In the genomic region with DNA sequence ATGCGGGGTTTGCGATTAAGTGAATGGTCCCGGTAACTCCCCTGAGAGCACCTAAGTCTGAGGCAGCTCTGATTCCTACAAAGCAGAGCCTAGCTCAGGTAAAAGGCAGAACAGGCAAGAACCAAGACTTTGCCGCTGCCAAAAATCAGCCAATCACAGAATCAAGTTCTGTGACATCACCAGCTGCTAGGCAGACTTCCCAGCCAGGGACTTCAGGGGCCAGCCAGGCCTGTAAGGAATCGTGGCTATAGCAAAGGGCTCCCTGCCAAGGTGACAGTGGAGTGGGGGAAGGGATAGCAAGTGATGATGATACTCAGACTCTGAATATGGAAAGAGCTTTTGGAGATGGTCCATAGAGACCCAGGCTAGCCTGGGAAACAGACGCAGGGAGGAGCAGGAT, we compare ENCODE assay signal across 8 mouse cellular contexts. TPM values are rescaled to one million over a fixed set of nuclear protein-coding genes. Genes with fewer than 3 reads are reported as not detected.
DNase-seq lines count a peak whose midpoint lies in the region; ATAC-seq and TF ChIP-seq lines count a peak whose summit lies in the region.

No protein-coding gene starts in this region.

- no peak for TF ChIP-seq CTCF in gastrocnemius, adult 2 months (IDR thresholded peaks at IDR 0.05)
- TF ChIP-seq CTCF in lung, postnatal 0 days (IDR thresholded peaks at IDR 0.05): no peak

- peaks cover 26% of the 10 kb centered on the region for H3K4me1 ChIP-seq in hindbrain, embryonic 15.5 days (replicated peaks)
- H3K4me1 ChIP-seq in lung, postnatal 0 days (ENCODE audit: insufficient read depth, low read depth, low read length): peaks cover 14% of the 10 kb centered on the region

- no peak overlapping the region for H3K9ac ChIP-seq in hindbrain, embryonic 15.5 days
- no peak overlapping the region for H3K9ac ChIP-seq in lung, postnatal 0 days (replicated peaks; ENCODE audit: low read depth)

- no peaks in the 10 kb centered on the region for H3K9me3 ChIP-seq in hindbrain, embryonic 15.5 days
- H3K9me3 ChIP-seq in lung, postnatal 0 days (ENCODE audit: low read length): no peaks in the 10 kb centered on the region

- H3K27ac ChIP-seq in gastrocnemius, adult 2 months: peak overlapping the region; percentile 86
- H3K27ac ChIP-seq in hindbrain, embryonic 15.5 days (replicated peaks): no peak overlapping the region
- H3K27ac ChIP-seq in lung, postnatal 0 days (ENCODE audit: low read length): no peak overlapping the region

- peak overlapping the region; percentile 47 for H3K4me2 ChIP-seq in hindbrain, embryonic 15.5 days
- H3K4me2 ChIP-seq in lung, postnatal 0 days (replicated peaks; ENCODE audit: low read depth, low read length): no peak overlapping the region; the same call in 1 of the 2 replicates

- WGBS in hindbrain, embryonic 15.5 days: 12% methylated on average over 6 of the region's 6 CpGs
- WGBS in lung, postnatal 0 days: 14% methylated on average over 6 of the region's 6 CpGs

- DNase-seq in NIH3T3 (ENCODE audit: low read depth): peak; percentile 89
- DNase-seq in cerebellum, postnatal 25 days: peak; percentile 94
- DNase-seq in gastrocnemius, adult 2 months: peak; percentile 92
- peak; percentile 80 to 97 for DNase-seq in layer of hippocampus, postnatal 25 days (ENCODE audit: extremely low spot score in 1 of 2, low spot score in 1 of 2)
- DNase-seq in lung, postnatal 0 days (ENCODE audit: low spot score): peak; percentile 90
- DNase-seq in ovary, postnatal 14 days (ENCODE audit: low spot score): peak; percentile 92
- DNase-seq in thymus, postnatal 0 days (ENCODE audit: low spot score): peak; percentile 87

- intact Hi-C loops in gastrocnemius, adult 2 months (cut with DNase I): no loop called here

- peak overlapping the region; percentile 85 for H3K4me3 ChIP-seq in gastrocnemius, adult 2 months
- peak overlapping the region; percentile 18; the same call in 1 of the 2 replicates for H3K4me3 ChIP-seq in hindbrain, embryonic 15.5 days
- no peak overlapping the region for H3K4me3 ChIP-seq in lung, postnatal 0 days (ENCODE audit: low read depth, low read length)

- no peaks in the 10 kb centered on the region for H3K36me3 ChIP-seq in hindbrain, embryonic 15.5 days
- no peaks in the 10 kb centered on the region for H3K36me3 ChIP-seq in lung, postnatal 0 days (ENCODE audit: insufficient read depth, low read length)

- TF ChIP-seq EP300 in lung, postnatal 0 days (IDR thresholded peaks at IDR 0.05): no peak

- peaks cover 34% of the 10 kb centered on the region for H3K27me3 ChIP-seq in hindbrain, embryonic 15.5 days
- H3K27me3 ChIP-seq in lung, postnatal 0 days (replicated peaks; ENCODE audit: insufficient read depth, low read length): 0 out of 2 replicates have a peak, but pooled peaks cover 12% of the 10 kb centered on the region

- ATAC-seq in hindbrain, embryonic 15.5 days (ENCODE audit: low FRiP score, low read depth): peak; percentile 69; the same call in 1 of the 2 replicates
- ATAC-seq in lung, postnatal 0 days: peak; percentile 54

RNA-seq across cellular contexts. Expression of gene Tpm2, which starts 3.6 kb away (rescaled TPM):
- total RNA-seq in gastrocnemius, adult 2 months (2021): over 10,000 TPM in 1 of 2 experiments, 1,000 to 10,000 TPM in 1; 4,293 to 10,756 TPM
- 10.9 and 13.3 TPM in 2 replicates for polyA plus RNA-seq in hindbrain, embryonic 15.5 days (2015; fragmentation: Nextera tagmentation; extraction: Ambion mirVana)
- total RNA-seq in layer of hippocampus, postnatal 25 days (2021): 1 to 10 TPM; 5.1 to 5.8 TPM
- 84.8 and 89.0 TPM in 2 replicates for polyA plus RNA-seq in lung, postnatal 0 days (2015; fragmentation: Nextera tagmentation; extraction: Ambion mirVana)
- polyA plus RNA-seq in thymus, postnatal 0 days (2015; fragmentation: Nextera tagmentation; extraction: Ambion mirVana): 28.1 and 34.2 TPM in 2 replicates

RNA-seq across cellular contexts. Expression of gene Car9, which starts 13.2 kb away (rescaled TPM):
- 1 to 10 TPM; 3.7 to 4.8 TPM for total RNA-seq in gastrocnemius, adult 2 months (2021)
- 0.13 and 0.27 TPM in 2 replicates for polyA plus RNA-seq in hindbrain, embryonic 15.5 days (2015; fragmentation: Nextera tagmentation; extraction: Ambion mirVana)
- total RNA-seq in layer of hippocampus, postnatal 25 days (2021): under 1 TPM; 0.22 to 0.35 TPM
- polyA plus RNA-seq in lung, postnatal 0 days (2015; fragmentation: Nextera tagmentation; extraction: Ambion mirVana): 2.1 and 2.6 TPM in 2 replicates
- 1.6 TPM in 2 replicates for polyA plus RNA-seq in thymus, postnatal 0 days (2015; fragmentation: Nextera tagmentation; extraction: Ambion mirVana)

RNA-seq across cellular contexts. Expression of gene Arhgef39, which starts 20.5 kb away (rescaled TPM):
- not detected for total RNA-seq in gastrocnemius, adult 2 months (2021)
- polyA plus RNA-seq in hindbrain, embryonic 15.5 days (2015; fragmentation: Nextera tagmentation; extraction: Ambion mirVana): 8.1 and 8.5 TPM in 2 replicates
- total RNA-seq in layer of hippocampus, postnatal 25 days (2021): under 1 TPM; 0.27 to 0.70 TPM
- polyA plus RNA-seq in lung, postnatal 0 days (2015; fragmentation: Nextera tagmentation; extraction: Ambion mirVana): 2.4 and 3.5 TPM in 2 replicates
- 35.5 and 37.1 TPM in 2 replicates for polyA plus RNA-seq in thymus, postnatal 0 days (2015; fragmentation: Nextera tagmentation; extraction: Ambion mirVana)

RNA-seq across cellular contexts. Expression of gene Ccdc107, which starts 27.3 kb away (rescaled TPM):
- total RNA-seq in gastrocnemius, adult 2 months (2021): 10 to 100 TPM; 26.3 to 27.8 TPM
- 79.2 and 84.0 TPM in 2 replicates for polyA plus RNA-seq in hindbrain, embryonic 15.5 days (2015; fragmentation: Nextera tagmentation; extraction: Ambion mirVana)
- 10 to 100 TPM; 23.5 to 28.1 TPM for total RNA-seq in layer of hippocampus, postnatal 25 days (2021)
- polyA plus RNA-seq in lung, postnatal 0 days (2015; fragmentation: Nextera tagmentation; extraction: Ambion mirVana): 81.0 and 82.7 TPM in 2 replicates
- 85.1 and 92.8 TPM in 2 replicates for polyA plus RNA-seq in thymus, postnatal 0 days (2015; fragmentation: Nextera tagmentation; extraction: Ambion mirVana)

RNA-seq across cellular contexts. Expression of gene Sit1, which starts 36.4 kb away (rescaled TPM):
- total RNA-seq in gastrocnemius, adult 2 months (2021): not detected
- 0.13 TPM in 1 of 2 replicates, not detected in the other for polyA plus RNA-seq in hindbrain, embryonic 15.5 days (2015; fragmentation: Nextera tagmentation; extraction: Ambion mirVana)
- not detected for total RNA-seq in layer of hippocampus, postnatal 25 days (2021)
- polyA plus RNA-seq in lung, postnatal 0 days (2015; fragmentation: Nextera tagmentation; extraction: Ambion mirVana): not detected in 2 replicates
- 138 and 168 TPM in 2 replicates for polyA plus RNA-seq in thymus, postnatal 0 days (2015; fragmentation: Nextera tagmentation; extraction: Ambion mirVana)
